Mouse (Mus musculus): ENCODE data around the gene Ppp1r13l. TPM values are rescaled to one million over a fixed set of nuclear protein-coding genes. Genes with fewer than 3 reads are reported as not detected.

Ppp1r13l gene
- total and polyA plus RNA-seq, 3 experiments, result 1.5 to 15.9 TPM; not detected in 1

- DNase-seq (ENCODE audit: low read depth, low spot score), result peak; percentile 99
- TF ChIP-seq USF1 (IDR thresholded peaks at IDR 0.05; ENCODE audit: low read depth, low read length), result no peak
- no peak for TF ChIP-seq MAZ (IDR thresholded peaks at IDR 0.05; ENCODE audit: low read depth, low read length)
- TF ChIP-seq NELFE (IDR thresholded peaks at IDR 0.05; ENCODE audit: low read depth, low read length), result peak; percentile 54
- TF ChIP-seq TAL1 (IDR thresholded peaks at IDR 0.05; ENCODE audit: low read length), result no peak
- 0 out of 2 replicates have a peak, but pooled peaks have one; percentile 2 for TF ChIP-seq MAX (IDR thresholded peaks at IDR 0.05; ENCODE audit: low read length)
- TF ChIP-seq USF2 (IDR thresholded peaks at IDR 0.05; ENCODE audit: borderline replicate concordance in 1 of 2, insufficient read depth in 1 of 2, low read depth in 1 of 2, low read length in 2 of 2), result no peak
- TF ChIP-seq SIN3A (IDR thresholded peaks at IDR 0.05; ENCODE audit: low read length), result peak; percentile 94
- TF ChIP-seq ETS1 (IDR thresholded peaks at IDR 0.05; ENCODE audit: low read depth, low read length), result peak; percentile 28; the same call in 1 of the 2 replicates
- peak; percentile 81 for TF ChIP-seq ELF1 (IDR thresholded peaks at IDR 0.05; ENCODE audit: low read depth, low read length)
- no peak for TF ChIP-seq MEF2A (IDR thresholded peaks at IDR 0.05; ENCODE audit: extremely low read depth, insufficient replicate concordance, low read depth, low read length, poor library complexity, severe bottlenecking)
- TF ChIP-seq RCOR1 (IDR thresholded peaks at IDR 0.05; ENCODE audit: low read depth, low read length), result no peak
- no peak for TF ChIP-seq E2F4 (IDR thresholded peaks at IDR 0.05; ENCODE audit: borderline replicate concordance, low read depth, low read length)
- TF ChIP-seq RAD21 (IDR thresholded peaks at IDR 0.05; ENCODE audit: low read depth, low read length), result no peak
- TF ChIP-seq HCFC1 (IDR thresholded peaks at IDR 0.05; ENCODE audit: low read depth, low read length), result peak; percentile 98
- TF ChIP-seq MXI1 (IDR thresholded peaks at IDR 0.05; ENCODE audit: low read depth, low read length), result peak; percentile 73; the same call in 1 of the 2 replicates
- TF ChIP-seq ZMIZ1 (IDR thresholded peaks at IDR 0.05; ENCODE audit: low read depth, low read length), result peak; percentile 34; the same call in 1 of the 2 replicates
- no peak for TF ChIP-seq MYB (IDR thresholded peaks at IDR 0.05; ENCODE audit: low read depth, low read length)
- no peak for TF ChIP-seq CHD2 (IDR thresholded peaks at IDR 0.05; ENCODE audit: low read length)
- TF ChIP-seq KAT2A (conservative IDR thresholded peaks at IDR 0.05; ENCODE audit: low read depth, low read length), result peak; percentile 74; the same call in 1 of the 2 replicates
- TF ChIP-seq CTCF (IDR thresholded peaks at IDR 0.05 in 2 of 3, conservative IDR thresholded peaks at IDR 0.05 in 1 of 3; ENCODE audit: control insufficient read depth in 1 of 3, insufficient read depth in 1 of 3, low read depth in 2 of 3, low read length in 3 of 3, poor library complexity in 1 of 3, severe bottlenecking in 1 of 3), result no peak
- no peak for TF ChIP-seq BHLHE40 (IDR thresholded peaks at IDR 0.05; ENCODE audit: borderline replicate concordance, low read depth, low read length)
- no peak for TF ChIP-seq TCF12 (IDR thresholded peaks at IDR 0.05; ENCODE audit: low read depth, low read length)
- no peak for TF ChIP-seq EP300 (IDR thresholded peaks at IDR 0.05; ENCODE audit: low read depth in 1 of 2, low read length in 2 of 2)
- peak in 1 of 2 experiments; percentile 65; a peak in 2 of 4 replicates for TF ChIP-seq POLR2A (IDR thresholded peaks at IDR 0.05; ENCODE audit: control insufficient read depth in 1 of 2, insufficient read depth in 1 of 2, low read depth in 1 of 2, low read length in 2 of 2, poor library complexity in 1 of 2)
- TF ChIP-seq TBP (IDR thresholded peaks at IDR 0.05; ENCODE audit: low read depth, low read length), result peak; percentile 66
- no peak for TF ChIP-seq GATA1 (IDR thresholded peaks at IDR 0.05; ENCODE audit: low read depth, low read length)
- no peak for TF ChIP-seq NRF1 (IDR thresholded peaks at IDR 0.05; ENCODE audit: insufficient read depth, low read depth, low read length, poor library complexity, severe bottlenecking)
- TF ChIP-seq CHD1 (IDR thresholded peaks at IDR 0.05; ENCODE audit: low read depth, low read length), result no peak
- peak; percentile 63; the same call in 1 of the 2 replicates for TF ChIP-seq GABPA (IDR thresholded peaks at IDR 0.05; ENCODE audit: low read depth, low read length)
- TF ChIP-seq MYC (IDR thresholded peaks at IDR 0.05; ENCODE audit: low read depth, low read length), result no peak
- Histone ChIP-seq H3K4me3 (ENCODE audit: control insufficient read depth in 1 of 2, insufficient read depth in 1 of 2, low read depth in 2 of 2, low read length in 2 of 2) (peak overlapping the region; percentile 66 to 70), H3K4me1 (ENCODE audit: control insufficient read depth in 1 of 2, insufficient read depth in 2 of 2, low read length in 2 of 2) (peaks cover 2 to 18% of the 10 kb centered on the region in 2 experiments; a peak in 3 of 4 replicates), H3K9me3 (replicated peaks; ENCODE audit: insufficient read depth, low read length) (no peaks in the 10 kb centered on the region), H3K79me2 (ENCODE audit: control insufficient read depth, insufficient read depth, low read length, poor library complexity) (no peaks in the 10 kb centered on the region), H3K27ac (ENCODE audit: control insufficient read depth, low read depth, low read length) (peak overlapping the region; percentile 43), H3K9ac (ENCODE audit: control insufficient read depth, low read depth, low read length, poor library complexity, severe bottlenecking) (peak overlapping the region; percentile 70), H3K27me3 (ENCODE audit: control insufficient read depth in 1 of 2, insufficient read depth in 2 of 2, low read length in 2 of 2) (peaks cover 0 to 6% of the 10 kb centered on the region in 2 experiments; a peak in 2 of 4 replicates), H3K36me3 (ENCODE audit: control insufficient read depth in 1 of 2, insufficient read depth in 2 of 2, low read length in 2 of 2) (peaks cover 0 to 5% of the 10 kb centered on the region in 2 experiments; a peak in 2 of 4 replicates)
Observed at GRCm38 (mm10) chr7:19344938-19345471, 14.5 kb upstream of the Ppp1r13l start.

Data from MEL (cell line).